ENCODE assay signal across 12 mouse cellular contexts in genomic region chr17:7214061-7214460, GRCm38 (mm10). TPM values are rescaled to one million over a fixed set of nuclear protein-coding genes. Genes with fewer than 3 reads are reported as not detected.
A peak's percentile ranks its signal among the peaks of the same experiment; 100 is the strongest.
DNase-seq lines count a peak whose midpoint lies in the region; ATAC-seq lines count a peak whose summit lies in the region.
"Had no signal": no experiment of that assay in that cellular context is flagged by ENCODE, and none has a peak within 500 bp of the region (broad histone marks: within the 10 kb centered on the region; RNA-seq: fewer than 3 reads in every experiment).

No protein-coding gene starts in this region.

- peak; percentile 72 for ATAC-seq in frontal cortex, adult (ENCODE audit: low TSS enrichment)
- ATAC-seq: intestine, embryonic 15.5 days had no signal

- DNase-seq in frontal cortex, postnatal 36 days (ENCODE audit: low spot score in 2 of 2), result peak; percentile 84 to 94
- peak; percentile 55 to 72 for DNase-seq in layer of hippocampus, postnatal 25 days (ENCODE audit: extremely low spot score in 1 of 2, low spot score in 1 of 2)
- DNase-seq in right cerebral cortex, adult 2 months (ENCODE audit: low spot score in 2 of 2), result peak; percentile 86 to 91
- DNase-seq in thymus, postnatal 0 days (ENCODE audit: low spot score), result no peak
- no peak for DNase-seq in kidney, adult 11 months
- DNase-seq in retina, postnatal 1 day, result no peak
- DNase-seq: adrenal gland, postnatal 25 days; cerebellum, postnatal 36 days; gastrocnemius, postnatal 25 days; lung, embryonic 14.5 days had no signal

RNA-seq across cellular contexts. Expression of gene Rps6ka2, which starts 44.1 kb away (rescaled TPM):
- 10 to 100 TPM; 34.3 TPM for total RNA-seq in layer of hippocampus, postnatal 25 days (2021)
- 1.5 and 2.1 TPM in 2 replicates for polyA plus RNA-seq in thymus, postnatal 0 days (2015; fragmentation: Nextera tagmentation; extraction: Ambion mirVana)

Comparison
In these comparisons a context has a peak if more than half of its experiments do, and no peak if none do; other contexts are left out.
1. DNase-seq: peak in frontal cortex, postnatal 36 days (2 of 2), layer of hippocampus, postnatal 25 days (2 of 2) and right cerebral cortex, adult 2 months (2 of 2); none in thymus, postnatal 0 days (single experiment), kidney, adult 11 months (single experiment) and retina, postnatal 1 day (single experiment).